Mouse (Mus musculus): Measurements from ENCODE around the gene Coro2b. TPM values are rescaled to one million over a fixed set of nuclear protein-coding genes. Genes with fewer than 3 reads are reported as not detected.
A peak's percentile ranks its signal among the peaks of the same experiment; 100 is the strongest.

Coro2b gene
- total and polyA plus RNA-seq, 2 experiments from 2014 or later: 31.6 to 53.2 TPM

DNA sequence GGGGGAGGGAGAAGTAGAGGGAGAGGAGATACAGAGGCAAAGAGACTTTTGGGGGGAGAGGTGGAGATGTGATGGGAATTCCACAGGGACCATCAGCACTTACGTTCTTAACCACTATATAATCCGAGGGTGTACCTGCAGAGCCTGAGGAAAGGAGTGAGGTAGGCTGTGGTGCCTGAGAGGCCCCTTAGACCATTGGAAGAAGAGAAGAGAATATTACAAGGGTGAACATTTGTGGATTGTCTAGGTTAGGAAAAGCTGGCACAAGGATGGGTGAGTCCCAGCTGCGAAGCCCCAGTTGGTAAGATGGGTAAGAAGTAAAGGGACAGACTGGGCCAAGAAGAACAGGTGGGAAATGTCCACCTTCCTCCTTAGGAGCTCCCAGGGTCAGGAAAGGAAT, 22.6 kb upstream of the Coro2b start:
- 85% methylated on average over 3 of the region's 3 CpGs for WGBS
- Histone ChIP-seq H3K4me3 (ENCODE audit: low read depth, low read length) (no peak overlapping the region), H3K9ac (no peak overlapping the region), H3K9me3 (ENCODE audit: low read length) (no peaks in the 10 kb centered on the region), H3K4me2 (ENCODE audit: low read depth) (no peak overlapping the region), H3K36me3 (ENCODE audit: insufficient read depth) (no peaks in the 10 kb centered on the region), H3K27me3 (ENCODE audit: insufficient read depth, low read length) (no peaks in the 10 kb centered on the region), H3K4me1 (ENCODE audit: insufficient read depth) (peaks cover 9% of the 10 kb centered on the region), H3K27ac (ENCODE audit: low read depth, low read length) (no peak overlapping the region)
- DNase-seq (no peak), ATAC-seq (no peak)
- TF ChIP-seq CTCF (IDR thresholded peaks at IDR 0.05; ENCODE audit: low read depth): no peak

- WGBS: 91% methylated on average over 8 of the region's 8 CpGs
- Histone ChIP-seq H3K4me3 (ENCODE audit: low read depth, low read length) (no peak overlapping the region), H3K9ac (no peak overlapping the region), H3K4me1 (ENCODE audit: insufficient read depth) (peaks cover 15% of the 10 kb centered on the region), H3K4me2 (ENCODE audit: low read depth) (no peak overlapping the region), H3K36me3 (ENCODE audit: insufficient read depth) (no peaks in the 10 kb centered on the region), H3K27me3 (ENCODE audit: insufficient read depth, low read length) (no peaks in the 10 kb centered on the region), H3K27ac (ENCODE audit: low read depth, low read length) (no peak overlapping the region), H3K9me3 (ENCODE audit: low read length) (no peaks in the 10 kb centered on the region)
- no peak for TF ChIP-seq CTCF (IDR thresholded peaks at IDR 0.05; ENCODE audit: low read depth)
- DNase-seq: no peak
- no peak for ATAC-seq
Observed at GRCm38 (mm10) chr9:62558058-62558457, 21.2 kb upstream of the Coro2b start.

- ATAC-seq: no peak
- H3K4me1 ChIP-seq (ENCODE audit: insufficient read depth): peaks cover 15% of the 10 kb centered on the region
Observed at GRCm38 (mm10) chr9:62556748-62557147, 19.9 kb upstream of the Coro2b start.

GRCm38 (mm10) chr9:62555258-62555856, 18.5 kb upstream of the Coro2b start:
- no peak overlapping the region for H3K9ac ChIP-seq
- H3K9me3 ChIP-seq (ENCODE audit: low read length): no peaks in the 10 kb centered on the region
- TF ChIP-seq CTCF (IDR thresholded peaks at IDR 0.05; ENCODE audit: low read depth): peak; percentile 85
- peak overlapping the region; percentile 51; the same call in 1 of the 2 replicates for H3K27ac ChIP-seq (ENCODE audit: low read depth, low read length)
- peak; percentile 67 for ATAC-seq
- H3K4me1 ChIP-seq (ENCODE audit: insufficient read depth): peaks cover 15% of the 10 kb centered on the region
- DNase-seq: peak; percentile 86
- no peaks in the 10 kb centered on the region for H3K27me3 ChIP-seq (ENCODE audit: insufficient read depth, low read length)
- H3K36me3 ChIP-seq (ENCODE audit: insufficient read depth): no peaks in the 10 kb centered on the region
- 66% methylated on average over 5 of the region's 5 CpGs for WGBS
- no peak overlapping the region for H3K4me2 ChIP-seq (ENCODE audit: low read depth)
- no peak overlapping the region for H3K4me3 ChIP-seq (ENCODE audit: low read depth, low read length)

More at GRCm38 (mm10) chr9:62556748-62557147, 19.9 kb upstream of the Coro2b start:
- Histone ChIP-seq H3K9ac (no peak overlapping the region), H3K4me2 (ENCODE audit: low read depth) (no peak overlapping the region), H3K27ac (ENCODE audit: low read depth, low read length) (no peak overlapping the region), H3K9me3 (ENCODE audit: low read length) (no peaks in the 10 kb centered on the region), H3K27me3 (ENCODE audit: insufficient read depth, low read length) (no peaks in the 10 kb centered on the region), H3K36me3 (ENCODE audit: insufficient read depth) (no peaks in the 10 kb centered on the region), H3K4me3 (ENCODE audit: low read depth, low read length) (no peak overlapping the region)
- DNase-seq: no peak
- no peak for TF ChIP-seq CTCF (IDR thresholded peaks at IDR 0.05; ENCODE audit: low read depth)
- WGBS: 90% methylated on average over 6 of the region's 6 CpGs

- Histone ChIP-seq H3K4me1 (ENCODE audit: insufficient read depth) (peaks cover 15% of the 10 kb centered on the region), H3K9ac (no peak overlapping the region), H3K4me3 (ENCODE audit: low read depth, low read length) (no peak overlapping the region), H3K4me2 (ENCODE audit: low read depth) (no peak overlapping the region), H3K36me3 (ENCODE audit: insufficient read depth) (no peaks in the 10 kb centered on the region), H3K27ac (ENCODE audit: low read depth, low read length) (peak overlapping the region; percentile 51), H3K27me3 (ENCODE audit: insufficient read depth, low read length) (no peaks in the 10 kb centered on the region), H3K9me3 (ENCODE audit: low read length) (no peaks in the 10 kb centered on the region)
- DNase-seq: peak; percentile 84
- ATAC-seq: peak; percentile 91
- 21% methylated on average over 3 of the region's 3 CpGs for WGBS
- TF ChIP-seq CTCF (IDR thresholded peaks at IDR 0.05; ENCODE audit: low read depth): no peak
Observed at GRCm38 (mm10) chr9:62554606-62555005, 17.8 kb upstream of the Coro2b start.

GRCm38 (mm10) chr9:62553366-62553940, 16.6 kb upstream of the Coro2b start:
- Histone ChIP-seq H3K27me3 (ENCODE audit: insufficient read depth, low read length) (no peaks in the 10 kb centered on the region), H3K27ac (ENCODE audit: low read depth, low read length) (no peak overlapping the region), H3K9ac (no peak overlapping the region), H3K4me1 (ENCODE audit: insufficient read depth) (peaks cover 15% of the 10 kb centered on the region), H3K4me3 (ENCODE audit: low read depth, low read length) (no peak overlapping the region), H3K9me3 (ENCODE audit: low read length) (no peaks in the 10 kb centered on the region), H3K36me3 (ENCODE audit: insufficient read depth) (no peaks in the 10 kb centered on the region), H3K4me2 (ENCODE audit: low read depth) (no peak overlapping the region)
- 34% methylated on average over 7 of the region's 7 CpGs for WGBS
- DNase-seq (peak; percentile 65), ATAC-seq (no peak)
- TF ChIP-seq CTCF (IDR thresholded peaks at IDR 0.05; ENCODE audit: low read depth): peak; percentile 74

DNA sequence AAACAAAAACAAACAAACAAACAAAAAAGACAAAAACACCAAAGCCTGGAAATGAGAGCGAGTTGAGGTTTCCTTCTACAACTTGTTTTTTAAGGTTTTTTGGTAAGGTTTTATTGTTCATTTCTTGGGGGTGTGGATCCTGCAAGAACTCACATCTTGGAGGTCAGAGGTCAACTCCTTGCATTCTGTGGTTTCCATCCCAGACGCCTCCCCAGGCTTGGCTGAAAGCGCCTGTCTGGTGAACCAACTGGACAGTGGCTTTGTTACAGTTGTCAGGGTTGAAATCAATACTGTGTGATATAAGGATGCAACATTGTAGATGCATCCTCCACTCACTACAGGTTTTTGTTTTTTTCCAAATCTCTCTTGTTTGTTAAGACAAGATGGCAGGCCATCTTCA, 14.7 kb upstream of the Coro2b start:
- ATAC-seq (no peak), DNase-seq (no peak)
- H3K9ac ChIP-seq: no peak overlapping the region
- TF ChIP-seq CTCF (IDR thresholded peaks at IDR 0.05; ENCODE audit: low read depth): no peak
- no peaks in the 10 kb centered on the region for H3K36me3 ChIP-seq (ENCODE audit: insufficient read depth)
- WGBS: 90% methylated on average over 3 of the region's 3 CpGs
- no peak overlapping the region for H3K4me2 ChIP-seq (ENCODE audit: low read depth)
- H3K27ac ChIP-seq (ENCODE audit: low read depth, low read length): no peak overlapping the region
- H3K4me1 ChIP-seq (ENCODE audit: insufficient read depth): peaks cover 15% of the 10 kb centered on the region
- no peak overlapping the region for H3K4me3 ChIP-seq (ENCODE audit: low read depth, low read length)
- no peaks in the 10 kb centered on the region for H3K9me3 ChIP-seq (ENCODE audit: low read length)
- no peaks in the 10 kb centered on the region for H3K27me3 ChIP-seq (ENCODE audit: insufficient read depth, low read length)

All from forebrain, postnatal 0 days (tissue).